Mouse (Mus musculus): ENCODE data around the gene Nhsl1. TPM values are rescaled to one million over a fixed set of nuclear protein-coding genes. Genes with fewer than 3 reads are reported as not detected.
"Not testable (repeated sequence)": the region's sequence is repeated elsewhere in the genome, so short reads cannot be mapped to it uniquely, and the experiment has no call there.

The Nhsl1 gene
- total RNA-seq, 2 experiments from 2014 or later, result 4.0 to 4.3 TPM

DNA sequence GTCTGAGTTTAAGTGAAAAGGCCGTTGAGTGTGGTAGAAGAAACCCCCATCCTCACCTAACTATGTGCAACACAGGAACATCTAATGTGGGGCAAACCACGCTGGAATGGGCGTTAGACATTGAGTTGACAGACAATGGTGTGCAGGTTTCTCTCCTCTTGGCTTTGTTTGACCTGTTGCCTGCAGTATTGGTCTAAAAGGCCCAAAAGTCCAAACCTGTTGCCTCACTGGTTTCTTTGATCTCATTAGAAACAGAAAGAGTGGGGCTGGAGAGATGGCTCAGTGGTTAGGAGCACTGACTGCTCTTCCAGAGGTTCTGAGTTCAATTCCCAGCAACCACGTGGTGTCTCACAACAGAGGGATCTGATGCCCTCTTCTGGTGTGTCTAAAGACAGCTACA, 210.4 kb downstream of the Nhsl1 start:
- no peak for DNase-seq

DNA sequence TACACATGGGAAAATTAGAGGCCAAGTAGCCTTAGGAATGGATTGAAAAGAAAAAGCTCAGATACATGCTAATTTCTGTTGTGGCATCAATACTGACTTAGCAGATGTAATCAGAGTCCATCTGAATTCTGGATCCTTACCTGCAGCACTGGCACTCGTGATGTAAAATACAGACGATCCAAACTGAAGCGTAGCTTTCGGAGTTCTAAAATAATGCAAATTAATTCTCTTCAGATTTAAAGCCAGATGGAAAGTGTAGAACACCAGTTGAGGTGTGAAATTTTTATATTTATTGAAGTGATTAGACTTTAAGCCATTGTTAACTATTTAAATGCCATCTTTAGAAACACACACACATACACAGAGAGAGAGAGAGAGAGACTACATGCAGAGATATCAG, 211.4 kb downstream of the Nhsl1 start:
- no peak for DNase-seq

DNA sequence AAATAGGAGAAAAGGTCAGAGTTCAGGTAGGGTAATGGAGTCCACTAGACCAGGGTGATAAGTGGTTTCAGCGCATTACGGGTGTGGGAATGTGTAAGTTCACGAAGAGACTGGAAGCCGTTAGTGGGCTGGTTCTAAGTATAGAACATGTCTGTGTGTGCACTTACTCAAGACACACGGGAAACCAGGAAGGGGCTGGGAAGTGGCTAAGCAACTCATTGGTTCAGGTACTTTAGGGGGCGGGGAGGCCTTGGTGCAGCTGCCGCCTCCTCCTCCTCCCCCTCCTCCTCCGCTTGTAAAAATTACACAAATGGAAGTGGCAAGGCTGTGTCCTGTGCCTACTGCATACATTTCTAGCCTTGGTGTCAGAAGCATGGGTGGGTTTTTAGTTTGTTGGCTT, 213.5 kb downstream of the Nhsl1 start:
- DNase-seq, result no peak

GRCm38 (mm10) chr10:18536889-18537288, 218.1 kb downstream of the Nhsl1 start:
- no peak for DNase-seq

DNA sequence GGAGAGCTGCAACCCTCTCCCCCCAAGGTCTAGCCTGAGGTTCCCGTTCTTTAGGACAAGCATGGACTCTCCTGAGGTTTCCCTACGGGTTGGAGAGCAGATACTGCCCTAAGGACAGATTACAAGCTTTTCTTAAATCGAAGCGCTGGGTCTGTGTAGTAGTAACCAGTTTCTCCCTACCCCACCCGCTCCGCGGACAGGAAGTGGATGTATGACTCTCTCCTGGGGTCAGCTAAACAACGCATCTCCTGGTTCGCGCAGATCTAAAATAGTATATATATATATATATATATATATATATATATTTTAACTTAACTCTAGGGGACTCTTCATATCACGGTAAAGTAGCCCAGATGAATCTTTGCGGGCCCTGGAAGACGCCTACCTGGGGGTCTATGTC, 226.5 kb downstream of the Nhsl1 start:
- no peak for DNase-seq

DNA sequence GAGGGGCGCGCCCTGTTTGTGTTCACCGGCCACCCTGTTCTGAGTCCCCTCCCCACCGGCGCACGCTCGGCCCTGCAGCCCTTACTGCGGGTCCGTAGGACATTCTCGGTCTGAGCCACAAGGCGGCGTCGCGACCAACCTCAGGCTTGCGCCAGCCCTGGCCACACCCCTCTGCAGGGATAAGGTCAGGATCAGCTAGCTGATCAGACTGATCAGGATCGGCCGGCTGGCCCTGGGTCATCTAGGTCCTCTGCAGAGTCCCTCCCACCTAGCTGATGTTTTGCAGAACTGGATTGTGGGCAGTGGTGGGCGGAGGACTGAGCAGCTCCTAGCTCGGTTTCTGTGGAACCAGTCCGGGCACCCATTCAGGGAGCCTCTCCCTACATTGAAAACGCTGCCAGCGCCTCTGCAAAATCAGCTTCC, 227.0 kb downstream of the Nhsl1 start, which contains the start of gene Hebp2:
Hebp2 (minus strand) TSS at position 264 of the 423 bp plus-strand sequence.
- peak; percentile 86 for DNase-seq

DNA sequence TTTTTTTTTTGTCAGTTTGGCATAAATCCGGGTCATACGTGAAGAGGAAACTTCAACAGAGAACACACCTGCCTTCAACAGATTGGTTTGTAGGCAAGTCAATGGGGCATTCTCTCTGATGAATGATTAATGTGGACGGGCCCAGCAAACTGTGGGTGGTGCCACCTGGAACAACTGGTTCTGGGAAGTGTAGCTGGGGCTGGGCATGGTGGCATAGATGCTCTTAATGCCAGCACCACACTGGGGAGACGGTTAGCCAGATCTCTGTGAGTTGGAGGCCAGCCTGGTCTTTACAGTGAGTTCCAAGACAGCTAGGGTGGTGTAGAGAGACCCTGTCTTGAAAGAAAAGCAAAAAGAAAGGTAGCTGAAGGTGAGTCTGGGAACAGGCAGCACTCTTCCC, 228.6 kb downstream of the Nhsl1 start:
- DNase-seq, result no peak

GRCm38 (mm10) chr10:18549321-18550216, 230.8 kb downstream of the Nhsl1 start:
- no peak for DNase-seq

- not testable (repeated sequence) for DNase-seq
These were observed 240.3 kb downstream of the Nhsl1 start for GRCm38 (mm10) chr10:18559076-18559475.

DNA sequence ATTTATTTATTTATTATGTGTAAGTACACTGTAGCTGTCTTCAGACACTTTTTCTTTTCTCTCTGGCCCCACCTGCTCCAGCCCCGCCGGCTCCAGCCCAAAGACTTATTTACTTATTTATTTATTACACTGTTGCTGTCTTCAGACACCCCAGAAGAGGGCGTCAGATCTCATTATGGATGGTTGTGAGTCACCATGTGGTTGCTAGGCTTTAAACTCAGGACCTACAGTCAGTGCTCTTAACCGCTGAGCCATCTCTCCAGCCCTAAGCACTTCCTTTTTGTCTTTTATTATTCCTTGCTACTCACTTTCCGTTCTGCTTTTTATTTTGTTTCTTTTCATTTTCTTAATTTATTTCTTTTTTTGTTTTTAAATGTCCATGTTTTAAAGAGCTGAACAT, 242.7 kb downstream of the Nhsl1 start:
- DNase-seq, result no peak

DNA sequence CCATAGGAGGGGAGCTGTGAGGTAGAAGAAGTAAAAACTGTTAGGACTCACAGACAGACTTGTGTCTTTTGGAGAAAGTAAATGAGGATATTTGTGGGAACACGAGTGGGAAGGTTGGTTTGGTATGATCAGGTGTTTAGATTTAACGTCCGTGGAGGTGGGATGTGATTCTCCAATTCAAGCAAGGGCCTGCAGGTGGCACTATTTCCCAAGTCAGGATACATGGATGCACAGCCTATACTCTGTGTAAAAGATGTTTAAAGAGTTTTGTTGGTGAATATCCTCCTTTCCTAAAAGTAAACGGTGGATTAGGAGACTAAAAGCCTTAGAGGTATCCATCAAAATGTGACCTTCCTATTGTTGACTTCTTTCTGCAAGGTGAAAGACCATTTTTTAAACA, 244.2 kb downstream of the Nhsl1 start:
- DNase-seq, result peak; percentile 50 to 66

DNA sequence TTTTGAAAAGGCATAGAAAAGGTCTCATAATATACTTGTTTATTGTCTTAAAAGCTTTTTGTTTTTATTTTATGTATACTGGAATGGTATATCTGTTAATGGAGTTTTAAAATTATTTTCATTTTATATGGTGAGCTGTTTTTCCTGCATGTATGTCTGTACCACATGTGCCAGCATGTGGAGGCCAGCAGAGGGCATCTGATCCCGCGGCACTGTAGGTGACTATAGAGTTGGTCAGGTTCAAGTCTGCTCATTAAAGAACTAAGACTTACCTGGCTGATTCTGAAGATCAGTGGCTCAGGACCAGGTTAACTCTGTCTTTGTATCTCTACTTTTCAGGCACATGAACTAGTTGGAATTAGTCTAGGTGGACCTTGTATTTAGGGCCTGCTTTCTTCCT, 253.8 kb downstream of the Nhsl1 start:
- peak in 1 of 2 experiments; percentile 28 for DNase-seq

Other genes with a start within 250 kb of the Nhsl1 start
- not detected for gene Ect2l, start 108.1 kb upstream of the Nhsl1 start, total RNA-seq (2021)
- gene Ccdc28a, start 84.0 kb upstream of the Nhsl1 start, total RNA-seq (2021), result 10 to 100 TPM in 1 of 2 experiments, 1 to 10 TPM in 1; 9.6 to 11.3 TPM
- 1 to 10 TPM; 3.6 to 4.5 TPM for gene Hebp2, start 227.1 kb downstream of the Nhsl1 start, total RNA-seq (2021)